Comparison of ENCODE assay signal across 12 mouse cellular contexts in the genomic region with DNA sequence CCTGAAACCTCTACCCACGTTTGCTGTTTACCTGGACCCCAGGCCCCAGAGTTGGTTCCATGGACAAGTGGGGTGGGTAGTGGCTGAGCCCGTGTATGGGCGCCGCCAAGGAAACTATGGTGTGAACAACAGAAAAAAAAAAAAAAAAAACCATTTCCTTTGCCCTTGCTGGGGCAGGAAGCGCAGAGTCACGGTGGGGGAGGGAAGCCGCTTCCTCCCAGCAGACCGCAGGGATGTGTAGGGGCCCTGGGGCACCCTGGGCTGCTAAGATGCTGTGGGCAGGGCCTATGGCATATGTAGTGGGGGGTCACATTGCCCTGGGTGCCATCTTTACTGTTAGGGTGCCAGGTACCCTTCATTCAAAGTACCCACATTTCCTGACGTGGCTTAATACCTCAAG. TPM values are rescaled to one million over a fixed set of nuclear protein-coding genes. Genes with fewer than 3 reads are reported as not detected.
A peak's percentile ranks its signal among the peaks of the same experiment; 100 is the strongest.
DNase-seq lines count a peak whose midpoint lies in the region; ATAC-seq and TF ChIP-seq lines count a peak whose summit lies in the region.
"Had no signal": no experiment of that assay in that cellular context is flagged by ENCODE, and none has a peak within 500 bp of the region (broad histone marks: within the 10 kb centered on the region; RNA-seq: fewer than 3 reads in every experiment).

No protein-coding gene starts in this region.

- H3K9ac ChIP-seq in liver, postnatal 0 days (replicated peaks) = no peak overlapping the region
- no peak overlapping the region for H3K9ac ChIP-seq in midbrain, embryonic 14.5 days (replicated peaks; ENCODE audit: low read length)
- H3K9ac ChIP-seq in forebrain, postnatal 0 days = no peak overlapping the region
- H3K9ac ChIP-seq in hindbrain, embryonic 13.5 days = no peak overlapping the region
- H3K9ac ChIP-seq: embryonic facial prominence, embryonic 12.5 days; midbrain, embryonic 15.5 days had no signal

- TF ChIP-seq POLR2A in bone marrow, adult 2 months (IDR thresholded peaks at IDR 0.05; ENCODE audit: borderline replicate concordance, control insufficient read depth, low read depth, low read length) = no peak; the same call in 1 of the 2 replicates
- TF ChIP-seq POLR2A in spleen, adult 2 months (IDR thresholded peaks at IDR 0.05; ENCODE audit: low read depth, low read length) = no peak

- 4% methylated on average over 9 of the region's 9 CpGs for WGBS in bone marrow, adult 2 months
- WGBS in liver, postnatal 0 days (ENCODE audit: insufficient replicate concordance) = 21% methylated on average over 9 of the region's 9 CpGs
- 5% methylated on average over 9 of the region's 9 CpGs for WGBS in spleen, adult 2 months
- 86% methylated on average over 9 of the region's 9 CpGs for WGBS in midbrain, embryonic 14.5 days
- 89% methylated on average over 9 of the region's 9 CpGs for WGBS in forebrain, postnatal 0 days
- WGBS in hindbrain, embryonic 13.5 days = 83% methylated on average over 9 of the region's 9 CpGs

- TF ChIP-seq EP300 in liver, postnatal 0 days (IDR thresholded peaks at IDR 0.05; ENCODE audit: low read depth) = no peak; the same call in 1 of the 2 replicates

- peaks cover 10% of the 10 kb centered on the region; the same call in 1 of the 2 replicates for H3K4me1 ChIP-seq in bone marrow, adult 2 months (ENCODE audit: control insufficient read depth, insufficient read depth, low read length)
- H3K4me1 ChIP-seq in liver, postnatal 0 days (ENCODE audit: insufficient read depth) = peaks cover 11% of the 10 kb centered on the region; the same call in 1 of the 2 replicates
- H3K4me1 ChIP-seq in spleen, adult 2 months (ENCODE audit: control insufficient read depth, insufficient read depth, insufficient read length) = peaks cover 23% of the 10 kb centered on the region; the same call in 1 of the 2 replicates
- peaks cover 14% of the 10 kb centered on the region for H3K4me1 ChIP-seq in midbrain, embryonic 14.5 days (ENCODE audit: control insufficient read depth, insufficient read depth, low read length)
- H3K4me1 ChIP-seq in forebrain, postnatal 0 days (ENCODE audit: insufficient read depth) = peaks cover 9% of the 10 kb centered on the region
- H3K4me1 ChIP-seq in hindbrain, embryonic 13.5 days (replicated peaks) = peaks cover 15% of the 10 kb centered on the region
- H3K4me1 ChIP-seq: embryonic facial prominence, embryonic 12.5 days had no signal

- no peaks in the 10 kb centered on the region for H3K27me3 ChIP-seq in liver, postnatal 0 days (ENCODE audit: insufficient read depth, low read length)
- no peaks in the 10 kb centered on the region for H3K27me3 ChIP-seq in spleen, adult 2 months (ENCODE audit: control insufficient read depth, insufficient read depth, low read length)
- no peaks in the 10 kb centered on the region for H3K27me3 ChIP-seq in midbrain, embryonic 14.5 days (ENCODE audit: control insufficient read depth, insufficient read depth, low read length)
- no peaks in the 10 kb centered on the region for H3K27me3 ChIP-seq in forebrain, postnatal 0 days (ENCODE audit: insufficient read depth, low read length)
- H3K27me3 ChIP-seq in hindbrain, embryonic 13.5 days = no peaks in the 10 kb centered on the region
- H3K27me3 ChIP-seq: midbrain, embryonic 15.5 days had no signal

- peak; percentile 61 for DNase-seq in liver, postnatal 0 days
- DNase-seq in spleen, adult 2 months (ENCODE audit: low read depth in 1 of 2, low spot score in 2 of 2) = peak in 1 of 2 experiments; percentile 81
- DNase-seq in midbrain, embryonic 14.5 days = no peak
- DNase-seq in forebrain, postnatal 0 days = no peak
- no peak for DNase-seq in frontal cortex, postnatal 10 days (ENCODE audit: low spot score in 2 of 2)

- peaks cover 4% of the 10 kb centered on the region; the same call in 1 of the 2 replicates for H3K36me3 ChIP-seq in liver, postnatal 0 days (replicated peaks; ENCODE audit: insufficient read depth, low read length)
- H3K36me3 ChIP-seq in spleen, adult 2 months (ENCODE audit: control insufficient read depth, insufficient read depth, low read length) = peaks cover 2% of the 10 kb centered on the region; the same call in 1 of the 2 replicates
- 0 out of 2 replicates have a peak, but pooled peaks cover 4% of the 10 kb centered on the region for H3K36me3 ChIP-seq in midbrain, embryonic 14.5 days (ENCODE audit: control insufficient read depth, insufficient read depth, low read length)
- H3K36me3 ChIP-seq in forebrain, postnatal 0 days (ENCODE audit: insufficient read depth) = no peaks in the 10 kb centered on the region
- H3K36me3 ChIP-seq in hindbrain, embryonic 13.5 days = no peaks in the 10 kb centered on the region
- H3K36me3 ChIP-seq: embryonic facial prominence, embryonic 12.5 days; midbrain, embryonic 15.5 days had no signal

- peak; percentile 95 for ATAC-seq in CD4-positive, CD25-positive, alpha-beta regulatory T cell, adult 4 months
- peak; percentile 62 for ATAC-seq in liver, postnatal 0 days
- ATAC-seq in midbrain, embryonic 14.5 days (ENCODE audit: low FRiP score, low TSS enrichment) = no peak
- ATAC-seq in forebrain, postnatal 0 days = no peak
- ATAC-seq in hindbrain, embryonic 13.5 days (ENCODE audit: low FRiP score) = no peak
- ATAC-seq: midbrain, embryonic 15.5 days had no signal

- peak overlapping the region; percentile 85 for H3K27ac ChIP-seq in bone marrow, adult 2 months (ENCODE audit: control insufficient read depth, insufficient read depth, low read depth, low read length, poor library complexity)
- peak overlapping the region; percentile 49 for H3K27ac ChIP-seq in liver, postnatal 0 days (ENCODE audit: low read depth)
- peak overlapping the region; percentile 74 for H3K27ac ChIP-seq in spleen, adult 2 months (ENCODE audit: insufficient read depth, low read length)
- no peak overlapping the region for H3K27ac ChIP-seq in midbrain, embryonic 14.5 days (replicated peaks; ENCODE audit: low read depth, low read length)
- no peak overlapping the region for H3K27ac ChIP-seq in forebrain, postnatal 0 days (ENCODE audit: low read depth, low read length)
- no peak overlapping the region for H3K27ac ChIP-seq in hindbrain, embryonic 13.5 days
- H3K27ac ChIP-seq: embryonic facial prominence, embryonic 12.5 days; heart, adult 2 months; kidney, postnatal 0 days; midbrain, embryonic 15.5 days had no signal

- no peaks in the 10 kb centered on the region for H3K9me3 ChIP-seq in liver, postnatal 0 days (ENCODE audit: low read length)
- no peaks in the 10 kb centered on the region for H3K9me3 ChIP-seq in midbrain, embryonic 14.5 days (ENCODE audit: control insufficient read depth, low read length)
- no peaks in the 10 kb centered on the region for H3K9me3 ChIP-seq in forebrain, postnatal 0 days (ENCODE audit: low read length)
- no peaks in the 10 kb centered on the region for H3K9me3 ChIP-seq in hindbrain, embryonic 13.5 days
- H3K9me3 ChIP-seq: embryonic facial prominence, embryonic 12.5 days; midbrain, embryonic 15.5 days had no signal

- TF ChIP-seq CTCF in bone marrow, adult 2 months (IDR thresholded peaks at IDR 0.05; ENCODE audit: control insufficient read depth, insufficient read depth, low read length) = no peak
- no peak for TF ChIP-seq CTCF in liver, postnatal 0 days (IDR thresholded peaks at IDR 0.05; ENCODE audit: low read depth)
- TF ChIP-seq CTCF in spleen, adult 2 months (IDR thresholded peaks at IDR 0.05; ENCODE audit: extremely low read depth, insufficient read depth, insufficient read length, insufficient replicate concordance) = no peak
- no peak for TF ChIP-seq CTCF in forebrain, postnatal 0 days (IDR thresholded peaks at IDR 0.05; ENCODE audit: low read depth)

- H3K4me2 ChIP-seq in liver, postnatal 0 days (ENCODE audit: low read depth, low read length) = peak overlapping the region; percentile 56
- no peak overlapping the region for H3K4me2 ChIP-seq in midbrain, embryonic 14.5 days (ENCODE audit: low read length)
- no peak overlapping the region for H3K4me2 ChIP-seq in forebrain, postnatal 0 days (ENCODE audit: low read depth)
- no peak overlapping the region for H3K4me2 ChIP-seq in hindbrain, embryonic 13.5 days
- H3K4me2 ChIP-seq: embryonic facial prominence, embryonic 12.5 days; midbrain, embryonic 15.5 days had no signal

- H3K4me3 ChIP-seq in bone marrow, adult 2 months (replicated peaks; ENCODE audit: control insufficient read depth, low read depth, low read length) = peak overlapping the region; percentile 76
- peak overlapping the region; percentile 24 for H3K4me3 ChIP-seq in liver, postnatal 0 days (ENCODE audit: low read depth, low read length)
- H3K4me3 ChIP-seq in spleen, adult 2 months (ENCODE audit: extremely low read depth, insufficient read depth, insufficient read length) = peak overlapping the region; percentile 43
- no peak overlapping the region for H3K4me3 ChIP-seq in midbrain, embryonic 14.5 days (replicated peaks; ENCODE audit: low read depth, low read length)
- no peak overlapping the region for H3K4me3 ChIP-seq in forebrain, postnatal 0 days (ENCODE audit: low read depth, low read length)
- H3K4me3 ChIP-seq in hindbrain, embryonic 13.5 days = no peak overlapping the region
- H3K4me3 ChIP-seq: embryonic facial prominence, embryonic 12.5 days; heart, adult 2 months; midbrain, embryonic 15.5 days had no signal

RNA-seq across cellular contexts. Expression of gene Nbeal2, which starts 8.7 kb away (rescaled TPM):
- 10 to 100 TPM; 20.1 to 20.5 TPM for polyA plus RNA-seq in CD4-positive, CD25-positive, alpha-beta regulatory T cell, adult 4 months (2017; shearing (Covaris generic))
- polyA plus RNA-seq in bone marrow, adult 2 months (2011; ENCODE audit: insufficient read depth, insufficient read length, low replicate concordance, missing spikeins) = 46.2 and 119 TPM in 2 replicates
- polyA plus RNA-seq in liver, postnatal 0 days (2015; fragmentation: Nextera tagmentation; extraction: Ambion mirVana) = 1.5 and 2.0 TPM in 2 replicates
- 78.9 and 82.2 TPM in 2 replicates for polyA plus RNA-seq in spleen, adult 2 months (2012; rRNA removed)
- polyA plus RNA-seq in midbrain, embryonic 14.5 days (2014; fragmentation: Nextera tagmentation; extraction: Ambion mirVana) = 3.6 and 5.3 TPM in 2 replicates
- 6.1 and 17.6 TPM in 2 replicates for total RNA-seq in forebrain, postnatal 0 days (2014; rRNA removed)
- 1.1 and 2.0 TPM in 2 replicates for polyA plus RNA-seq in forebrain, postnatal 0 days (2015; fragmentation: Nextera tagmentation; extraction: Ambion mirVana)
- 2.4 TPM in 2 replicates for polyA plus RNA-seq in hindbrain, embryonic 13.5 days (2015; fragmentation: Nextera tagmentation; extraction: Ambion mirVana)

RNA-seq across cellular contexts. Expression of gene Ccdc12, which starts 11.1 kb away (rescaled TPM):
- polyA plus RNA-seq in CD4-positive, CD25-positive, alpha-beta regulatory T cell, adult 4 months (2017; shearing (Covaris generic)) = 100 to 1,000 TPM; 225 to 243 TPM
- polyA plus RNA-seq in bone marrow, adult 2 months (2011; ENCODE audit: insufficient read depth, insufficient read length, low replicate concordance, missing spikeins) = 90.8 and 168 TPM in 2 replicates
- 69.3 and 71.1 TPM in 2 replicates for polyA plus RNA-seq in liver, postnatal 0 days (2015; fragmentation: Nextera tagmentation; extraction: Ambion mirVana)
- polyA plus RNA-seq in spleen, adult 2 months (2012; rRNA removed) = 103 and 110 TPM in 2 replicates
- polyA plus RNA-seq in midbrain, embryonic 14.5 days (2014; fragmentation: Nextera tagmentation; extraction: Ambion mirVana) = 106 and 122 TPM in 2 replicates
- total RNA-seq in forebrain, postnatal 0 days (2014; rRNA removed) = 38.4 and 48.4 TPM in 2 replicates
- 103 and 104 TPM in 2 replicates for polyA plus RNA-seq in forebrain, postnatal 0 days (2015; fragmentation: Nextera tagmentation; extraction: Ambion mirVana)
- 122 TPM in 2 replicates for polyA plus RNA-seq in hindbrain, embryonic 13.5 days (2015; fragmentation: Nextera tagmentation; extraction: Ambion mirVana)

RNA-seq across cellular contexts. Expression of gene Nradd, which starts 21.0 kb away (rescaled TPM):
- polyA plus RNA-seq in CD4-positive, CD25-positive, alpha-beta regulatory T cell, adult 4 months (2017; shearing (Covaris generic)) = 1 to 10 TPM; 5.5 to 8.2 TPM
- polyA plus RNA-seq in bone marrow, adult 2 months (2011; ENCODE audit: insufficient read depth, insufficient read length, low replicate concordance, missing spikeins) = 13.3 and 23.7 TPM in 2 replicates
- 1.3 and 1.4 TPM in 2 replicates for polyA plus RNA-seq in liver, postnatal 0 days (2015; fragmentation: Nextera tagmentation; extraction: Ambion mirVana)
- polyA plus RNA-seq in spleen, adult 2 months (2012; rRNA removed) = 5.2 and 5.5 TPM in 2 replicates
- polyA plus RNA-seq in midbrain, embryonic 14.5 days (2014; fragmentation: Nextera tagmentation; extraction: Ambion mirVana) = 22.2 and 33.7 TPM in 2 replicates
- 21.3 and 22.5 TPM in 2 replicates for total RNA-seq in forebrain, postnatal 0 days (2014; rRNA removed)
- polyA plus RNA-seq in forebrain, postnatal 0 days (2015; fragmentation: Nextera tagmentation; extraction: Ambion mirVana) = 19.1 and 27.2 TPM in 2 replicates
- polyA plus RNA-seq in hindbrain, embryonic 13.5 days (2015; fragmentation: Nextera tagmentation; extraction: Ambion mirVana) = 34.9 and 38.0 TPM in 2 replicates

Comparison
In these comparisons a context has a peak if more than half of its experiments do, and no peak if none do; other contexts are left out.
1. ATAC-seq: peak in CD4-positive, CD25-positive, alpha-beta regulatory T cell, adult 4 months (single experiment) and liver, postnatal 0 days (single experiment); none in midbrain, embryonic 14.5 days (single experiment), forebrain, postnatal 0 days (single experiment) and hindbrain, embryonic 13.5 days (single experiment).
2. H3K27ac ChIP-seq: peak in bone marrow, adult 2 months (single experiment), liver, postnatal 0 days (single experiment) and spleen, adult 2 months (single experiment); none in midbrain, embryonic 14.5 days (single experiment), forebrain, postnatal 0 days (single experiment) and hindbrain, embryonic 13.5 days (single experiment).
3. H3K4me3 ChIP-seq: peak in bone marrow, adult 2 months (single experiment), liver, postnatal 0 days (single experiment) and spleen, adult 2 months (single experiment); none in midbrain, embryonic 14.5 days (single experiment), forebrain, postnatal 0 days (single experiment) and hindbrain, embryonic 13.5 days (single experiment).